Mouse (Mus musculus) liver, embryonic 14.5 days (tissue): ENCODE results near the gene Col1a1.

Experiments
- CTCF ChIP-seq: IDR thresholded peaks from 2 replicates; pipeline ENCODE4 v1.5.1; 2016; ENCODE audit warnings: antibody characterized with exemption, low read depth, control low read depth
- EP300 ChIP-seq: IDR thresholded peaks from 2 replicates; pipeline ENCODE4 v1.6.1; 2016; ENCODE audit warnings: antibody characterized with exemption, low read depth

DNA sequence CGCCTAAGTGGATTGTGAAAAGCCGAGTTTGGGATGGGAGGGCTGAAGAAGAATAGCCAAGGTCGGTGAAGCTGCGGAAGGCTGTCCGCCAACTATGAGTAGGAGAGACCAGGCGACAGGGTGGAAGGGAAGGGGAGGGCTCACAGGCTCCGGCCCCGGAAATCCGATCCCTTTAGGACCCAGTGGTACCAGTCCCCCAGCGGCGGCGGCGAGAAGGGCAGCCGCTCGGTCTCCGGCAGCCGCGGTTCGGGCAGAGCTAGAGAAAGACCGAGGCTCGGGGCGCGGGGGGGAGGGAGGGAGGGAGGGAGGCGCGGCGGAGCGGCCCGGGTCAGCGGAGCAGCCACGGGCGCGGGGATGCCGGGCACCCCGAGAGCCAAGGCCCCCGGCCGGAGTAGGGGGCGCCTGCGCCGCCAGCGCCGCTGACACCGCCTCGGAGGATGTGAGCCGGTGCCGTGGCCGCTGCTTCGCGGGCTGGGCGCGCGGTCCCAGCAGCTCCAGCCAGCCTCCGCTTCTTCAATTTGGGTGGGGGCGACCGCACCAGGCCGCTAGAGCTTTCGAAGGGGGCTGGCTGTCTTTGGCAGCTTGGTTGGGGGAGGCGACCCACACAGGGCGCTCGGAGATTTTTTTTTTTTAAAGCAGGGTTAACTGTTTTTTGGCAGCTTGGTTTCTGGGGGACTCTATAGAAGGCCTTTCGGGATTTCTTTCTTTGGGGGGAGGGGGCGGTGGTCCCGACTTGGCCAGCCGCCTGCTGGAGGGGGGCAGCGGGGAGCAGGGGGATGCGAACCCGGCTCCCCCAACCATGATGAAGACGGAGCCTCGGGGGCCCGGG, 54.9 kb downstream of the Col1a1 start, which contains the start of gene Ppp1r9b:
- peak; percentile 87 for TF ChIP-seq CTCF
- TF ChIP-seq EP300: no peak
